Comparison of ENCODE assay signal across 23 mouse cellular contexts in the genomic region with DNA sequence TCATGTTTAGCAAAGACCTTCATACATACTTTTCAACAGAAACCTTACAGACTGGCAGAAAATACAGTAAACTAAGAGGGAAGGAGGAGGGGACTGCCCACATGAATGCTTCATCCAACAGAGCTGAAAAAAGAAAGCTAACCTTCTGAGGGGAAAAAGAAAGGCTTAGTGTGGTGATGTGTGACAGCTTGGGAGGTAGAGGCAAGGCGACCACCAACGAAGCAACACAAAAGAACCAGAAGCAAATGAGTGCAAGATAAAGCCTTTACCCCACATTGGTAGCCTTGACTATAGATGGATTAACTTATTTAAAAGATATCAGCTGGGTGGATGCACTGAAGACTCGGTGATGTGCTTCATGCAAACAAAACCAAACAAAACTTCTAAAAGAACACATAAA. TPM values are rescaled to one million over a fixed set of nuclear protein-coding genes. Genes with fewer than 3 reads are reported as not detected.
A peak's percentile ranks its signal among the peaks of the same experiment; 100 is the strongest.
DNase-seq lines count a peak whose midpoint lies in the region; ATAC-seq and TF ChIP-seq lines count a peak whose summit lies in the region.
"Had no signal": no experiment of that assay in that cellular context is flagged by ENCODE, and none has a peak within 500 bp of the region (broad histone marks: within the 10 kb centered on the region; RNA-seq: fewer than 3 reads in every experiment).

No protein-coding gene starts in this region.

- no peak for TF ChIP-seq EP300 in liver, postnatal 0 days (IDR thresholded peaks at IDR 0.05; ENCODE audit: low read depth)
- no peak for TF ChIP-seq EP300 in liver, embryonic 14.5 days (IDR thresholded peaks at IDR 0.05; ENCODE audit: low read depth)

- H3K9ac ChIP-seq in forebrain, embryonic 11.5 days (ENCODE audit: low read length): no peak overlapping the region
- no peak overlapping the region for H3K9ac ChIP-seq in forebrain, embryonic 13.5 days
- H3K9ac ChIP-seq in liver, embryonic 12.5 days: no peak overlapping the region
- no peak overlapping the region for H3K9ac ChIP-seq in liver, postnatal 0 days (replicated peaks)
- H3K9ac ChIP-seq in liver, embryonic 14.5 days (replicated peaks): no peak overlapping the region
- H3K9ac ChIP-seq in hindbrain, embryonic 12.5 days: no peak overlapping the region
- H3K9ac ChIP-seq: heart, embryonic 12.5 days; intestine, embryonic 15.5 days; limb, embryonic 13.5 days; stomach, embryonic 15.5 days had no signal

- DNase-seq in forebrain, embryonic 11.5 days (ENCODE audit: low spot score): no peak
- no peak for DNase-seq in liver, postnatal 0 days
- peak; percentile 42 for DNase-seq in brain, embryonic 14.5 days (ENCODE audit: low read depth)
- no peak for DNase-seq in liver, embryonic 14.5 days (ENCODE audit: low read depth in 3 of 3, low spot score in 3 of 3)
- DNase-seq: adrenal gland, postnatal 14 days; cerebellum, adult 18-20 months; cerebellum, postnatal 10 days; heart, adult 2 months; kidney, adult 2 months; kidney, postnatal 4 days; lung, adult 2 months; lung, postnatal 10 days; right cerebral cortex, postnatal 25 days had no signal

- H3K4me1 ChIP-seq in forebrain, embryonic 11.5 days (replicated peaks; ENCODE audit: control insufficient read depth, insufficient read depth, low read length): no peaks in the 10 kb centered on the region
- no peaks in the 10 kb centered on the region for H3K4me1 ChIP-seq in forebrain, embryonic 13.5 days
- no peaks in the 10 kb centered on the region for H3K4me1 ChIP-seq in liver, embryonic 12.5 days
- H3K4me1 ChIP-seq in liver, postnatal 0 days (ENCODE audit: insufficient read depth): no peaks in the 10 kb centered on the region
- 0 out of 4 replicates have a peak, but pooled peaks cover 0 to 2% of the 10 kb centered on the region in 2 experiments for H3K4me1 ChIP-seq in liver, embryonic 14.5 days (replicated peaks; ENCODE audit: control insufficient read depth in 2 of 2, insufficient read depth in 2 of 2, low read length in 1 of 2)
- H3K4me1 ChIP-seq in hindbrain, embryonic 12.5 days: no peaks in the 10 kb centered on the region
- H3K4me1 ChIP-seq: heart, embryonic 12.5 days; intestine, embryonic 15.5 days; limb, embryonic 13.5 days; stomach, embryonic 15.5 days had no signal

- no peak for TF ChIP-seq CTCF in liver, postnatal 0 days (IDR thresholded peaks at IDR 0.05; ENCODE audit: low read depth)
- no peak for TF ChIP-seq CTCF in brain, embryonic 14.5 days (IDR thresholded peaks at IDR 0.05; ENCODE audit: borderline replicate concordance, extremely low read depth, insufficient read depth, insufficient read length)
- no peak for TF ChIP-seq CTCF in liver, embryonic 14.5 days (IDR thresholded peaks at IDR 0.05; ENCODE audit: low read depth)

- no peaks in the 10 kb centered on the region for H3K27me3 ChIP-seq in forebrain, embryonic 11.5 days (ENCODE audit: control insufficient read depth, insufficient read depth, low read length)
- no peaks in the 10 kb centered on the region for H3K27me3 ChIP-seq in forebrain, embryonic 13.5 days
- no peaks in the 10 kb centered on the region for H3K27me3 ChIP-seq in liver, embryonic 12.5 days (replicated peaks)
- no peaks in the 10 kb centered on the region for H3K27me3 ChIP-seq in liver, postnatal 0 days (ENCODE audit: insufficient read depth, low read length)
- no peaks in the 10 kb centered on the region for H3K27me3 ChIP-seq in liver, embryonic 14.5 days (ENCODE audit: control insufficient read depth, insufficient read depth, low read length)
- no peaks in the 10 kb centered on the region for H3K27me3 ChIP-seq in hindbrain, embryonic 12.5 days
- H3K27me3 ChIP-seq: heart, embryonic 12.5 days; intestine, embryonic 15.5 days; limb, embryonic 13.5 days; Patski; stomach, embryonic 15.5 days had no signal

- TF ChIP-seq POLR2A in brain, embryonic 14.5 days (IDR thresholded peaks at IDR 0.05; ENCODE audit: borderline replicate concordance, extremely low read depth, insufficient read depth, insufficient read length, poor library complexity, severe bottlenecking): no peak

- no peak overlapping the region for H3K4me2 ChIP-seq in forebrain, embryonic 11.5 days (ENCODE audit: low read depth, low read length, severe bottlenecking)
- no peak overlapping the region for H3K4me2 ChIP-seq in forebrain, embryonic 13.5 days
- 0 out of 2 replicates have a peak overlapping the region, but pooled peaks have one; percentile 12 for H3K4me2 ChIP-seq in liver, embryonic 12.5 days
- H3K4me2 ChIP-seq in liver, postnatal 0 days (ENCODE audit: low read depth, low read length): no peak overlapping the region
- peak overlapping the region; percentile 38 for H3K4me2 ChIP-seq in liver, embryonic 14.5 days (ENCODE audit: low read depth)
- H3K4me2 ChIP-seq in hindbrain, embryonic 12.5 days (replicated peaks): no peak overlapping the region
- H3K4me2 ChIP-seq: heart, embryonic 12.5 days; intestine, embryonic 15.5 days; limb, embryonic 13.5 days; stomach, embryonic 15.5 days had no signal

- 8% methylated on average over 3 of the region's 3 CpGs for WGBS in forebrain, embryonic 11.5 days
- 6% methylated on average over 3 of the region's 3 CpGs for WGBS in forebrain, embryonic 13.5 days
- 54% methylated on average over 3 of the region's 3 CpGs for WGBS in liver, embryonic 12.5 days (ENCODE audit: insufficient replicate concordance)
- 56% methylated on average over 3 of the region's 3 CpGs for WGBS in liver, postnatal 0 days (ENCODE audit: insufficient replicate concordance)
- WGBS in liver, embryonic 14.5 days (ENCODE audit: insufficient replicate concordance): 49% methylated on average over 3 of the region's 3 CpGs
- 19% methylated on average over 3 of the region's 3 CpGs for WGBS in hindbrain, embryonic 12.5 days

- H3K4me3 ChIP-seq in forebrain, embryonic 11.5 days (ENCODE audit: low read depth, low read length): no peak overlapping the region
- no peak overlapping the region for H3K4me3 ChIP-seq in forebrain, embryonic 13.5 days
- no peak overlapping the region for H3K4me3 ChIP-seq in liver, embryonic 12.5 days
- H3K4me3 ChIP-seq in liver, postnatal 0 days (ENCODE audit: low read depth, low read length): no peak overlapping the region
- H3K4me3 ChIP-seq in liver, embryonic 14.5 days (ENCODE audit: insufficient read depth in 1 of 2, low read depth in 2 of 2, low read length in 2 of 2): no peak overlapping the region
- no peak overlapping the region for H3K4me3 ChIP-seq in hindbrain, embryonic 12.5 days
- H3K4me3 ChIP-seq: heart, adult 2 months; heart, embryonic 12.5 days; intestine, embryonic 15.5 days; limb, embryonic 13.5 days; stomach, embryonic 15.5 days had no signal

- H3K36me3 ChIP-seq in forebrain, embryonic 11.5 days (ENCODE audit: control insufficient read depth, insufficient read depth, low read length): no peaks in the 10 kb centered on the region
- no peaks in the 10 kb centered on the region for H3K36me3 ChIP-seq in forebrain, embryonic 13.5 days (ENCODE audit: poor library complexity, severe bottlenecking)
- no peaks in the 10 kb centered on the region for H3K36me3 ChIP-seq in liver, embryonic 12.5 days
- H3K36me3 ChIP-seq in liver, postnatal 0 days (replicated peaks; ENCODE audit: insufficient read depth, low read length): no peaks in the 10 kb centered on the region
- no peaks in the 10 kb centered on the region for H3K36me3 ChIP-seq in liver, embryonic 14.5 days (replicated peaks; ENCODE audit: control insufficient read depth, insufficient read depth, low read depth)
- H3K36me3 ChIP-seq in hindbrain, embryonic 12.5 days: no peaks in the 10 kb centered on the region
- H3K36me3 ChIP-seq: heart, embryonic 12.5 days; intestine, embryonic 15.5 days; limb, embryonic 13.5 days; stomach, embryonic 15.5 days had no signal

- peak; percentile 76 for ATAC-seq in forebrain, embryonic 11.5 days (replicated peaks; ENCODE audit: low FRiP score)
- ATAC-seq in forebrain, embryonic 13.5 days: no peak
- ATAC-seq in liver, embryonic 12.5 days: no peak
- ATAC-seq in liver, postnatal 0 days: no peak
- ATAC-seq in liver, embryonic 14.5 days (ENCODE audit: insufficient read depth): no peak
- no peak for ATAC-seq in hindbrain, embryonic 12.5 days (ENCODE audit: low FRiP score)
- ATAC-seq: hindbrain, postnatal 0 days; intestine, embryonic 15.5 days; Patski had no signal

- H3K27ac ChIP-seq in forebrain, embryonic 11.5 days (ENCODE audit: low read depth, low read length): no peak overlapping the region
- H3K27ac ChIP-seq in forebrain, embryonic 13.5 days: no peak overlapping the region
- no peak overlapping the region; the same call in 1 of the 2 replicates for H3K27ac ChIP-seq in liver, embryonic 12.5 days
- H3K27ac ChIP-seq in liver, postnatal 0 days (ENCODE audit: low read depth): no peak overlapping the region
- no peak overlapping the region for H3K27ac ChIP-seq in liver, embryonic 14.5 days
- H3K27ac ChIP-seq in hindbrain, embryonic 12.5 days: no peak overlapping the region
- H3K27ac ChIP-seq: heart, adult 2 months; hindbrain, postnatal 0 days; intestine, embryonic 15.5 days; limb, embryonic 13.5 days; macrophage; stomach, embryonic 15.5 days had no signal

- no peaks in the 10 kb centered on the region for H3K9me3 ChIP-seq in forebrain, embryonic 11.5 days (ENCODE audit: control insufficient read depth, low read length)
- no peaks in the 10 kb centered on the region for H3K9me3 ChIP-seq in forebrain, embryonic 13.5 days (replicated peaks)
- H3K9me3 ChIP-seq in liver, embryonic 12.5 days (replicated peaks): no peaks in the 10 kb centered on the region
- no peaks in the 10 kb centered on the region for H3K9me3 ChIP-seq in liver, postnatal 0 days (ENCODE audit: low read length)
- H3K9me3 ChIP-seq in liver, embryonic 14.5 days (ENCODE audit: control insufficient read depth, low read length): no peaks in the 10 kb centered on the region
- no peaks in the 10 kb centered on the region for H3K9me3 ChIP-seq in hindbrain, embryonic 12.5 days (replicated peaks)
- H3K9me3 ChIP-seq: heart, embryonic 12.5 days; intestine, embryonic 15.5 days; limb, embryonic 13.5 days; stomach, embryonic 15.5 days had no signal

RNA-seq across cellular contexts. Expression of a gene that starts 53.0 kb away (rescaled TPM):
- polyA plus RNA-seq in forebrain, embryonic 11.5 days (2014; fragmentation: Nextera tagmentation; extraction: Ambion mirVana): 26.3 and 29.2 TPM in 2 replicates
- 32.2 and 36.0 TPM in 2 replicates for polyA plus RNA-seq in forebrain, embryonic 13.5 days (2015; fragmentation: Nextera tagmentation; extraction: Ambion mirVana)
- 7.7 and 9.1 TPM in 2 replicates for polyA plus RNA-seq in liver, embryonic 12.5 days (2016; fragmentation: Nextera tagmentation; extraction: Ambion mirVana)
- 2.4 and 2.5 TPM in 2 replicates for polyA plus RNA-seq in liver, postnatal 0 days (2015; fragmentation: Nextera tagmentation; extraction: Ambion mirVana)
- polyA plus RNA-seq in brain, embryonic 14.5 days (2012; rRNA removed): 22.2 and 32.7 TPM in 2 replicates
- 2.3 and 3.0 TPM in 2 replicates for polyA plus RNA-seq in liver, embryonic 14.5 days (2012; rRNA removed)
- polyA plus RNA-seq in liver, embryonic 14.5 days (2014; fragmentation: Nextera tagmentation; extraction: Ambion mirVana): 2.6 TPM in 2 replicates
- polyA plus RNA-seq in hindbrain, embryonic 12.5 days (2016; fragmentation: Nextera tagmentation; extraction: Ambion mirVana): 28.3 and 30.9 TPM in 2 replicates

Comparison
In these comparisons a context has a peak if more than half of its experiments do, and no peak if none do; other contexts are left out.
1. H3K4me2 ChIP-seq: peak in liver, embryonic 12.5 days (single experiment) and liver, embryonic 14.5 days (single experiment); none in forebrain, embryonic 11.5 days (single experiment), forebrain, embryonic 13.5 days (single experiment), liver, postnatal 0 days (single experiment) and hindbrain, embryonic 12.5 days (single experiment).